Mouse (Mus musculus) MEL (cell line): ENCODE measurements around the gene Tm2d3. TPM values are rescaled to one million over a fixed set of nuclear protein-coding genes. Genes with fewer than 3 reads are reported as not detected.

Experiments
- DNase-seq: peaks from one replicate; pipeline ENCODE4 v3.0.0; 2011; ENCODE audit warnings: low read depth, low spot score
- H3K27ac ChIP-seq: 2 replicates; pipeline ENCODE4 v1.5.1; 2012; ENCODE audit warnings: low read depth, mild to moderate bottlenecking, control low read depth, low read length, moderate library complexity; ENCODE audit not compliant: control insufficient read depth
- H3K27me3 ChIP-seq, 2 experiments: fragments of 150-350 bp in 1 of 2; sonication (generic) in 1 of 2; 2 replicates each; pipeline ENCODE4 v1.6.1; 2012; ENCODE audit warnings: low read length in 2 of 2, mild to moderate bottlenecking in 2 of 2, improper control_type of control experiment in 1 of 2, moderate library complexity in 1 of 2; ENCODE audit not compliant: insufficient read depth in 2 of 2, control insufficient read depth in 1 of 2
- H3K36me3 ChIP-seq, 2 experiments: 2 replicates each; pipeline ENCODE4 v1.6.1; 2012 to 2014; ENCODE audit warnings: low read length in 2 of 2, improper control_type of control experiment in 1 of 2, inconsistent platforms in 1 of 2, mild to moderate bottlenecking in 1 of 2; ENCODE audit not compliant: insufficient read depth in 2 of 2, control insufficient read depth in 1 of 2
- H3K4me1 ChIP-seq, 2 experiments: fragments of 150-350 bp in 1 of 2; sonication (generic) in 1 of 2; 2 replicates each; pipeline ENCODE4 v1.6.1; 2012; ENCODE audit warnings: low read length in 2 of 2, improper control_type of control experiment in 1 of 2, mild to moderate bottlenecking in 1 of 2; ENCODE audit not compliant: insufficient read depth in 2 of 2, control insufficient read depth in 1 of 2
- H3K4me3 ChIP-seq, 2 experiments: fragments of 150-350 bp in 1 of 2; sonication (generic) in 1 of 2; 2 replicates each; pipeline ENCODE4 v1.5.1; 2012; ENCODE audit warnings: low read depth in 2 of 2, low read length in 2 of 2, mild to moderate bottlenecking in 2 of 2, moderate library complexity in 2 of 2, control low read depth in 1 of 2, improper control_type of control experiment in 1 of 2; ENCODE audit not compliant: control insufficient read depth in 1 of 2, insufficient read depth in 1 of 2
- H3K79me2 ChIP-seq: 2 replicates; pipeline ENCODE4 v1.6.1; 2012; ENCODE audit warnings: mild to moderate bottlenecking, low read length, moderate library complexity; ENCODE audit not compliant: control insufficient read depth, poor library complexity, insufficient read depth
- H3K9ac ChIP-seq: 2 replicates; pipeline ENCODE4 v1.6.1; 2012; ENCODE audit warnings: low read depth, mild to moderate bottlenecking, control low read depth, low read length, moderate library complexity; ENCODE audit not compliant: control insufficient read depth, poor library complexity, severe bottlenecking
- H3K9me3 ChIP-seq: fragments of 150-350 bp; sonication (generic); replicated peaks from 2 replicates; pipeline ENCODE4 v1.6.1; 2012; ENCODE audit warnings: mild to moderate bottlenecking, low read length, improper control_type of control experiment, moderate library complexity; ENCODE audit not compliant: insufficient read depth
- BHLHE40 ChIP-seq: IDR thresholded peaks from 2 replicates; pipeline ENCODE4 v1.6.1; 2012; ENCODE audit warnings: low read depth, mild to moderate bottlenecking, inconsistent platforms, low read length, improper control_type of control experiment, borderline replicate concordance
- CTCF ChIP-seq, 3 experiments: IDR thresholded peaks in 2 of 3; conservative IDR thresholded peaks in 1 of 3; 2 replicates each; pipeline ENCODE4 v1.5.1; 2011 to 2012; ENCODE audit warnings: low read length in 3 of 3, low read depth in 2 of 3, mild to moderate bottlenecking in 2 of 3, improper control_type of control experiment in 1 of 3, inconsistent platforms in 1 of 3, mixed read lengths in 1 of 3, moderate library complexity in 1 of 3; ENCODE audit not compliant: control insufficient read depth in 1 of 3, insufficient read depth in 1 of 3, poor library complexity in 1 of 3, severe bottlenecking in 1 of 3
- E2F4 ChIP-seq: IDR thresholded peaks from 2 replicates; pipeline ENCODE4 v1.6.1; 2011; ENCODE audit warnings: low read depth, low read length, improper control_type of control experiment, borderline replicate concordance
- ELF1 ChIP-seq: IDR thresholded peaks from 2 replicates; pipeline ENCODE4 v1.6.1; 2014; ENCODE audit warnings: low read depth, mild to moderate bottlenecking, inconsistent platforms, low read length, improper control_type of control experiment, moderate library complexity
- GATA1 ChIP-seq: IDR thresholded peaks from 2 replicates; pipeline ENCODE4 v1.6.1; 2011; ENCODE audit warnings: low read depth, low read length, improper control_type of control experiment
- JUND ChIP-seq: IDR thresholded peaks from 2 replicates; pipeline ENCODE4 v1.6.1; 2011; ENCODE audit warnings: low read depth, mild to moderate bottlenecking, improper control_type of control experiment, low read length
- MAFK ChIP-seq: IDR thresholded peaks from 2 replicates; pipeline ENCODE4 v1.6.1; 2011; ENCODE audit warnings: low read depth, mild to moderate bottlenecking, low read length, improper control_type of control experiment, borderline replicate concordance
- MYC ChIP-seq: IDR thresholded peaks from 2 replicates; pipeline ENCODE4 v1.6.1; 2011; ENCODE audit warnings: low read depth, mild to moderate bottlenecking, low read length, improper control_type of control experiment, moderate library complexity
- NELFE ChIP-seq: IDR thresholded peaks from 2 replicates; pipeline ENCODE4 v1.6.1; 2011; ENCODE audit warnings: low read depth, low read length, improper control_type of control experiment
- NRF1 ChIP-seq: IDR thresholded peaks from 2 replicates; pipeline ENCODE4 v1.6.1; 2014; ENCODE audit warnings: low read depth, mild to moderate bottlenecking, inconsistent platforms, low read length, improper control_type of control experiment, moderate library complexity; ENCODE audit not compliant: poor library complexity, insufficient read depth, severe bottlenecking
- RAD21 ChIP-seq: IDR thresholded peaks from 2 replicates; pipeline ENCODE4 v1.6.1; 2011; ENCODE audit warnings: mild to moderate bottlenecking, low read depth, low read length, improper control_type of control experiment
- RCOR1 ChIP-seq: IDR thresholded peaks from 2 replicates; pipeline ENCODE4 v1.6.1; 2012; ENCODE audit warnings: low read depth, mild to moderate bottlenecking, inconsistent platforms, low read length, improper control_type of control experiment
- SIN3A ChIP-seq: IDR thresholded peaks from 2 replicates; pipeline ENCODE4 v1.6.1; 2012; ENCODE audit warnings: low read length, improper control_type of control experiment, inconsistent platforms
- TAL1 ChIP-seq: IDR thresholded peaks from 2 replicates; pipeline ENCODE4 v1.6.1; 2012; ENCODE audit warnings: mild to moderate bottlenecking, inconsistent platforms, low read length, moderate library complexity, mixed read lengths
- TCF12 ChIP-seq: IDR thresholded peaks from 2 replicates; pipeline ENCODE4 v1.6.1; 2014; ENCODE audit warnings: low read depth, mild to moderate bottlenecking, inconsistent platforms, low read length, improper control_type of control experiment, moderate library complexity
- UBTF ChIP-seq: IDR thresholded peaks from 2 replicates; pipeline ENCODE4 v1.6.1; 2012; ENCODE audit warnings: low read depth, mild to moderate bottlenecking, inconsistent platforms, low read length, improper control_type of control experiment, moderate library complexity, borderline replicate concordance; ENCODE audit not compliant: insufficient read depth
- USF1 ChIP-seq: IDR thresholded peaks from 2 replicates; pipeline ENCODE4 v1.6.1; 2014; ENCODE audit warnings: low read depth, mild to moderate bottlenecking, inconsistent platforms, low read length, improper control_type of control experiment, moderate library complexity
- ZKSCAN1 ChIP-seq: IDR thresholded peaks from 2 replicates; pipeline ENCODE4 v1.6.1; 2012; ENCODE audit warnings: low read depth, mild to moderate bottlenecking, inconsistent platforms, low read length, improper control_type of control experiment, moderate library complexity
- ZMIZ1 ChIP-seq: IDR thresholded peaks from 2 replicates; pipeline ENCODE4 v1.6.1; 2012; ENCODE audit warnings: low read depth, mild to moderate bottlenecking, inconsistent platforms, low read length, improper control_type of control experiment, moderate library complexity
- polyA plus RNA-seq, 2 experiments: library from polyadenylated mRNA; stranded (reverse) in 1 of 2; unstranded in 1 of 2; fragments of >175 nt in 1 of 2; fragments of >200 nt in 1 of 2; gene quantifications; 2 replicates each; pipeline versions ENCODE4 v1.2.1 to v1.2.4; 2012; ENCODE audit warnings: low replicate concordance in 2 of 2, low read depth in 1 of 2; ENCODE audit not compliant: insufficient read length in 2 of 2, insufficient read depth in 1 of 2, missing spikeins in 1 of 2
- total RNA-seq: library from RNA; depleted of rRNA; stranded (reverse); fragments of 300-350 nt; gene quantifications from 2 replicates; pipeline ENCODE4 v1.2.3, GENCODE M21; 2012

Gene Tm2d3
- total and polyA plus RNA-seq, 3 experiments: 50.3 to 52.0 TPM; not detected in 1

DNA sequence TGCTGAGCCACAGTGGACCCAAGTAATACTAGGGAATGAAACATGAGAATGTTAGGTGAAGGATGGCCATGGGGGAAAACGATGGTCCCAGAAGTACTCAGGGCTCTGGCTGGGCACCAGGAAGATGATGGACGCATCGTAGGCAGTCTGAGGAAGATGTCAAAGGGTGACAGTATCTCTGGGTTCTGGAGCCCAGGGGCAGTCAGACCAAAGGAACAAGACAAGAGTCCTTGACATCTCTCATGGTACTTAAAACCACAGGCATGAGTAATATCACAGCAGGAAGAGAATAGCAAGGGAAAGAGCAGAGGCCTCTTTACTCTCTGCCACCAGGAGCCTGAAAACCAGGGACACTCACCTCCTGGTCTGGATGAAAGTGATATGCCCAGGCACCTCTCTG, 44.3 kb downstream of the Tm2d3 start:
- no peaks in the 10 kb centered on the region for H3K4me1 ChIP-seq
- H3K36me3 ChIP-seq: no peaks in the 10 kb centered on the region
- TF ChIP-seq JUND: no peak
- TF ChIP-seq, all 39 proteins: peak for 0
- Histone ChIP-seq H3K27me3 (no peaks in the 10 kb centered on the region; a peak in 2 of 4 replicates), H3K79me2 (no peaks in the 10 kb centered on the region), H3K27ac (no peak overlapping the region), H3K9me3 (no peaks in the 10 kb centered on the region), H3K4me3 (no peak overlapping the region), H3K9ac (no peak overlapping the region)
- DNase-seq: no peak

DNA sequence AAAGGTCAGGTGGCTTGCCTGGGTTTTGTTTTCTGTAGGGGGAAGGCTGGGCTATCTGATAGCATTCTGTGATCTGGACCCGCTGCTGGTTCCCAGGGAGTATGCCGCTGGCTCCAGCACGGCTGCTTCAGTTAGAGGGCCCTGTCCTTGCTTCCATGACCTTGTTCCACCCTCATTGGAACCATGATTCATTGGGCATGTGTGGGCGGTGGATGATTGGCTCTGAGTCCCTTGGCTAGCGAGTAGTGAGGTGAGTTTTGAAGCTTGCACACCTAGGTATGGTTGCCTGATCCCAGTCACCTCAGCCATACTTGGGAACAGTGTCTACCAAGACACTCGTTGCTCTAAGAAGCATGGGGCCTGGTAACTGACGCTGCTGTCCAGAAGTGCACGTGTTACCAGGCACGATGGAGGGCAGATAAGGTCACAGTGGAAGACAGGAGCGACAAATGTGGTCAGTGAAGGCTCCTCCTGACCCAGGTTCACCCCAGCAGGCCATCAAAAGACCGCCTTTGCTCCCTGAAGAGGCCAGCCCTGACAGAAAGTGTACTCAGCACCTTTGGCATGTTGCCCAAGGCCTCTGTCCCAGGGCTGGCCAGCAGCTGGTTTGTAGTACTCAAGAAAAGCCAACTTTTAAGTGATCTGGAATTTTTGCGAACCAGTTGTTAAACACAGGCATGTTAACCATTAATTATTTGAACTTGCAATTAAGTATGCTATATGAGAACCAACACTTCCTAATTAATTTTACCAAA, 46.5 kb downstream of the Tm2d3 start:
- Histone ChIP-seq H3K27ac (no peak overlapping the region), H3K9ac (no peak overlapping the region), H3K4me3 (no peak overlapping the region), H3K4me1 (no peaks in the 10 kb centered on the region), H3K27me3 (no peaks in the 10 kb centered on the region; a peak in 2 of 4 replicates), H3K36me3 (no peaks in the 10 kb centered on the region), H3K9me3 (no peaks in the 10 kb centered on the region), H3K79me2 (no peaks in the 10 kb centered on the region)
- no peak for DNase-seq
- TF ChIP-seq ZKSCAN1: no peak
- no peak for TF ChIP-seq UBTF
- no peak for TF ChIP-seq RCOR1
- no peak for TF ChIP-seq TAL1
- no peak for TF ChIP-seq SIN3A
- no peak for TF ChIP-seq USF1
- TF ChIP-seq GATA1: no peak
- TF ChIP-seq BHLHE40: no peak
- TF ChIP-seq CTCF (IDR thresholded peaks at IDR 0.05 in 2 of 3, conservative IDR thresholded peaks at IDR 0.05 in 1 of 3; ENCODE audit: control insufficient read depth in 1 of 3, insufficient read depth in 1 of 3, low read depth in 2 of 3, low read length in 3 of 3, poor library complexity in 1 of 3, severe bottlenecking in 1 of 3): no peak
- TF ChIP-seq E2F4: no peak
- TF ChIP-seq NELFE: no peak
- no peak for TF ChIP-seq NRF1
- TF ChIP-seq MYC: no peak

DNA sequence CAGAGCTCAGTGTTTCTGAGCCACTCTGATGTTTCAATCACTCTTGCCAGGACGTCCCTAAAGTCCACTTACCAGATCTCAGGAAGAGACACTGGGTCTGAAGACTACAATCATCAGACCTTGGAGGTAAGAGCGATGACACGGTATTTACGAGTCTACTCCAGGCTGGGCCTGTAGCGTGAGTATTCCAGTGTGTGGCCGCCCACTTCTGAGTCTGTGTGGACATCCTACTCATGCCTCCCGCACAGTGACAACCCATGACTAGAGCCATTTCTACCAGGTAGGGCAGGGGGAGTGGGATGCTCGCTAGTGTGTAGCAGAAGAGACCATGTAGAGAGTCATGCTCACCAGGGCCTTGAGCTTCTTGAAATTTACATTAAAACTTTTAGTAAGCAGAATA, 51.9 kb downstream of the Tm2d3 start:
- Histone ChIP-seq H3K4me3 (no peak overlapping the region), H3K9me3 (no peaks in the 10 kb centered on the region), H3K27me3 (no peaks in the 10 kb centered on the region; a peak in 2 of 4 replicates), H3K4me1 (no peaks in the 10 kb centered on the region), H3K27ac (no peak overlapping the region), H3K79me2 (no peaks in the 10 kb centered on the region), H3K9ac (no peak overlapping the region), H3K36me3 (no peaks in the 10 kb centered on the region)
- DNase-seq: no peak
- TF ChIP-seq ELF1 (no peak), ZMIZ1 (no peak), NRF1 (no peak), E2F4 (no peak), TCF12 (no peak), RAD21 (no peak), MAFK (no peak)
